Mouse (Mus musculus): ENCODE results near the gene Avpr1b.

DNA sequence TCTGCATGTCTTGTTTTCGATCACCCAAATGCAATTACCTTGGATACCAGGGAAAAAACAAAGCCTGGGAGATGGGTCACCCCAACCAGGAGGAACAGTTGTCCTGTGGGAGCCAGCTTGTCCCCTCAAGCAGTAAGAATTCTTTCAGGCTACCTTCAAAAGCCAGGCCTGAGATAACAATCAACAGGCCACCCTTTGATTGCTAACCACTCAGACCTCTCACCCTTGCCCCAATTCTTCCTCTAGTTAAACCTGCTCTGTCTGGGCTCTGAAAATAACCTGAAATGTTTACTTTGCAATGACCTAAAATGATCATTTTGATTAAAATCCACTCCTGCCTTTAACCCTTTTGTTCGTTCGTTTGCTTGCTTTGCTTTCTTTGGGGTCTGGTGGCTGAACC lies 24.6 kb downstream of the Avpr1b start:
- TF ChIP-seq MAFK (IDR thresholded peaks at IDR 0.05; ENCODE audit: insufficient read depth, low read depth, low read length) = no peak
- TF ChIP-seq HCFC1 (IDR thresholded peaks at IDR 0.05; ENCODE audit: borderline replicate concordance, insufficient read depth, low read length) = no peak
- TF ChIP-seq ZC3H11A (IDR thresholded peaks at IDR 0.05; ENCODE audit: borderline replicate concordance, low read depth, low read length) = no peak
- no peak for TF ChIP-seq CHD2 (IDR thresholded peaks at IDR 0.05; ENCODE audit: low read depth, low read length)
- TF ChIP-seq ZNF384 (IDR thresholded peaks at IDR 0.05; ENCODE audit: low read depth, low read length) = no peak

Data from ES-E14 (cell line).